Comparison of ENCODE assay signal across 8 mouse cellular contexts in genomic region chr17:29514435-29514834, GRCm38 (mm10). TPM values are rescaled to one million over a fixed set of nuclear protein-coding genes. Genes with fewer than 3 reads are reported as not detected.
DNase-seq lines count a peak whose midpoint lies in the region; ATAC-seq and TF ChIP-seq lines count a peak whose summit lies in the region.

No protein-coding gene starts in this region.

- H3K4me1 ChIP-seq in forebrain, postnatal 0 days (ENCODE audit: insufficient read depth): no peaks in the 10 kb centered on the region
- no peaks in the 10 kb centered on the region for H3K4me1 ChIP-seq in hindbrain, postnatal 0 days (ENCODE audit: insufficient read depth, low read length)
- H3K4me1 ChIP-seq in megakaryocyte, embryonic 14.5 days: peaks cover 64% of the 10 kb centered on the region

- no peak overlapping the region for H3K9ac ChIP-seq in forebrain, postnatal 0 days
- no peak overlapping the region for H3K9ac ChIP-seq in hindbrain, postnatal 0 days (replicated peaks; ENCODE audit: low read length)

- TF ChIP-seq CTCF in forebrain, postnatal 0 days (IDR thresholded peaks at IDR 0.05; ENCODE audit: low read depth): peak; percentile 96
- TF ChIP-seq CTCF in hindbrain, postnatal 0 days (IDR thresholded peaks at IDR 0.05; ENCODE audit: low read depth): peak; percentile 95

- peak; percentile 77 for ATAC-seq in forebrain, postnatal 0 days
- ATAC-seq in hindbrain, postnatal 0 days: peak; percentile 77; the same call in 1 of the 2 replicates

- no peak overlapping the region for H3K27ac ChIP-seq in forebrain, postnatal 0 days (ENCODE audit: low read depth, low read length)
- no peak overlapping the region for H3K27ac ChIP-seq in hindbrain, postnatal 0 days

- no peaks in the 10 kb centered on the region for H3K27me3 ChIP-seq in forebrain, postnatal 0 days (ENCODE audit: insufficient read depth, low read length)
- no peaks in the 10 kb centered on the region for H3K27me3 ChIP-seq in hindbrain, postnatal 0 days (ENCODE audit: insufficient read depth, low read length)
- H3K27me3 ChIP-seq in megakaryocyte, embryonic 14.5 days (replicated peaks): no peaks in the 10 kb centered on the region

- 3% methylated on average over 11 of the region's 11 CpGs for WGBS in forebrain, postnatal 0 days
- WGBS in hindbrain, postnatal 0 days: 3% methylated on average over 11 of the region's 11 CpGs

- H3K36me3 ChIP-seq in forebrain, postnatal 0 days (ENCODE audit: insufficient read depth): no peaks in the 10 kb centered on the region
- H3K36me3 ChIP-seq in hindbrain, postnatal 0 days (ENCODE audit: insufficient read depth, low read length): no peaks in the 10 kb centered on the region
- H3K36me3 ChIP-seq in megakaryocyte, embryonic 14.5 days (replicated peaks; ENCODE audit: low read length): no peaks in the 10 kb centered on the region

- no peaks in the 10 kb centered on the region for H3K9me3 ChIP-seq in forebrain, postnatal 0 days (ENCODE audit: low read length)
- no peaks in the 10 kb centered on the region for H3K9me3 ChIP-seq in hindbrain, postnatal 0 days (ENCODE audit: low read length)
- H3K9me3 ChIP-seq in megakaryocyte, embryonic 14.5 days: peaks cover 3% of the 10 kb centered on the region; the same call in 1 of the 2 replicates

- H3K4me3 ChIP-seq in forebrain, postnatal 0 days (ENCODE audit: low read depth, low read length): no peak overlapping the region
- no peak overlapping the region for H3K4me3 ChIP-seq in hindbrain, postnatal 0 days (ENCODE audit: low read length)
- peak overlapping the region; percentile 76 for H3K4me3 ChIP-seq in megakaryocyte, embryonic 14.5 days (replicated peaks)

- no peak overlapping the region for H3K4me2 ChIP-seq in forebrain, postnatal 0 days (ENCODE audit: low read depth)
- no peak overlapping the region for H3K4me2 ChIP-seq in hindbrain, postnatal 0 days (ENCODE audit: low read depth, low read length)

- DNase-seq in NIH3T3 (ENCODE audit: low read depth): peak; percentile 92
- peak; percentile 61 for DNase-seq in cerebellum, adult 11-12 months
- DNase-seq in forebrain, postnatal 0 days: peak; percentile 92
- peak; percentile 90 for DNase-seq in hindbrain, postnatal 0 days (ENCODE audit: low spot score)
- peak; percentile 85 to 88 for DNase-seq in left cerebral cortex, adult 18-20 months (ENCODE audit: low spot score in 2 of 2)
- peak; percentile 72 for DNase-seq in right cerebral cortex, postnatal 14 days
- DNase-seq in urinary bladder, postnatal 25 days (ENCODE audit: low spot score): peak; percentile 70

RNA-seq across cellular contexts. Expression of gene Pim1, which starts 23.9 kb away (rescaled TPM):
- total RNA-seq in forebrain, postnatal 0 days (2014; rRNA removed): 8.7 and 14.6 TPM in 2 replicates
- polyA plus RNA-seq in forebrain, postnatal 0 days (2015; fragmentation: Nextera tagmentation; extraction: Ambion mirVana): 10.3 and 12.0 TPM in 2 replicates
- 15.4 and 18.9 TPM in 2 replicates for total RNA-seq in hindbrain, postnatal 0 days (2014; rRNA removed)
- polyA plus RNA-seq in hindbrain, postnatal 0 days (2015; fragmentation: Nextera tagmentation; extraction: Ambion mirVana): 14.6 and 16.8 TPM in 2 replicates
- total RNA-seq in left cerebral cortex, adult 18-20 months (2021): 10 to 100 TPM in 1 of 2 experiments, 1 to 10 TPM in 1; 6.9 to 16.9 TPM
- polyA plus RNA-seq in megakaryocyte, embryonic 14.5 days (2012; ENCODE audit: insufficient read depth, low replicate concordance): 350 and 629 TPM in 2 replicates

RNA-seq across cellular contexts. Expression of gene Gm17657, which starts 35.0 kb away (rescaled TPM):
- total RNA-seq in forebrain, postnatal 0 days (2014; rRNA removed): not detected in 2 replicates
- not detected in 2 replicates for polyA plus RNA-seq in forebrain, postnatal 0 days (2015; fragmentation: Nextera tagmentation; extraction: Ambion mirVana)
- total RNA-seq in hindbrain, postnatal 0 days (2014; rRNA removed): not detected in 2 replicates
- not detected in 2 replicates for polyA plus RNA-seq in hindbrain, postnatal 0 days (2015; fragmentation: Nextera tagmentation; extraction: Ambion mirVana)
- total RNA-seq in left cerebral cortex, adult 18-20 months (2021): not detected
- not detected in 2 replicates for polyA plus RNA-seq in megakaryocyte, embryonic 14.5 days (2012; ENCODE audit: insufficient read depth, low replicate concordance)

RNA-seq across cellular contexts. Expression of gene Tbc1d22b, which starts 35.1 kb away (rescaled TPM):
- total RNA-seq in forebrain, postnatal 0 days (2014; rRNA removed): 35.5 and 38.8 TPM in 2 replicates
- 22.4 and 29.3 TPM in 2 replicates for polyA plus RNA-seq in forebrain, postnatal 0 days (2015; fragmentation: Nextera tagmentation; extraction: Ambion mirVana)
- total RNA-seq in hindbrain, postnatal 0 days (2014; rRNA removed): 39.4 and 40.4 TPM in 2 replicates
- 21.3 and 26.4 TPM in 2 replicates for polyA plus RNA-seq in hindbrain, postnatal 0 days (2015; fragmentation: Nextera tagmentation; extraction: Ambion mirVana)
- 10 to 100 TPM; 36.4 to 38.5 TPM for total RNA-seq in left cerebral cortex, adult 18-20 months (2021)
- 9.9 and 12.4 TPM in 2 replicates for polyA plus RNA-seq in megakaryocyte, embryonic 14.5 days (2012; ENCODE audit: insufficient read depth, low replicate concordance)

RNA-seq across cellular contexts. Expression of gene Tmem217, which starts 37.8 kb away (rescaled TPM):
- total RNA-seq in forebrain, postnatal 0 days (2014; rRNA removed): not detected in 2 replicates
- polyA plus RNA-seq in forebrain, postnatal 0 days (2015; fragmentation: Nextera tagmentation; extraction: Ambion mirVana): 0.16 and 0.74 TPM in 2 replicates
- not detected in 2 replicates for total RNA-seq in hindbrain, postnatal 0 days (2014; rRNA removed)
- 0.90 and 1.2 TPM in 2 replicates for polyA plus RNA-seq in hindbrain, postnatal 0 days (2015; fragmentation: Nextera tagmentation; extraction: Ambion mirVana)
- not detected for total RNA-seq in left cerebral cortex, adult 18-20 months (2021)
- polyA plus RNA-seq in megakaryocyte, embryonic 14.5 days (2012; ENCODE audit: insufficient read depth, low replicate concordance): 0.20 TPM in 1 of 2 replicates, not detected in the other
